Mouse (Mus musculus): ENCODE data around the gene Mfap5. TPM values are rescaled to one million over a fixed set of nuclear protein-coding genes. Genes with fewer than 3 reads are reported as not detected.
"Not testable (repeated sequence)": the region's sequence is repeated elsewhere in the genome, so short reads cannot be mapped to it uniquely, and the experiment has no call there.

Gene Mfap5
- polyA plus RNA-seq (2012; ENCODE audit: insufficient read depth, insufficient read length, low replicate concordance, missing spikeins) = not detected in 2 replicates

DNA sequence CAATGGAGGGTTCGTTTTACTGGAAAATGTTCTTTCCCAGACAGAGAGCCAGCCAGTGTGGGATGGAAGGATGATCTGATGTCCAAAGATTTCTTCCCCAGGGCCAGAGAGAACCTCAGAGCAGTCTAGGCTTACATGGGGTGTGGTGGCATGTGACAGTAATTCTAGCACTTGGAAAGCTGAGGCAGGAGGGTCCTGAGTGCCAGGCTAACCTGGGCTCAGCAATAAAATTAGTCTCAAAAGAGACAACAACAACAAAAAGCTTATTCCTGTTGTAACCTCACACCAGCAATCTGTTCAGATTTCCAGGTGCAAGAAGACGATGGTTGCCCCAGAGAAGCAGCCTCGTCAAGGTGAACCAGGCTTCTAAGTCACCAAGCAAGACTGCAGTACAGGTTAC is at the start of gene Mfap5:
Mfap5 (plus strand) TSS at position 301 of the 400 bp plus-strand sequence.
- 90% methylated on average over 3 of the region's 3 CpGs for WGBS

DNA sequence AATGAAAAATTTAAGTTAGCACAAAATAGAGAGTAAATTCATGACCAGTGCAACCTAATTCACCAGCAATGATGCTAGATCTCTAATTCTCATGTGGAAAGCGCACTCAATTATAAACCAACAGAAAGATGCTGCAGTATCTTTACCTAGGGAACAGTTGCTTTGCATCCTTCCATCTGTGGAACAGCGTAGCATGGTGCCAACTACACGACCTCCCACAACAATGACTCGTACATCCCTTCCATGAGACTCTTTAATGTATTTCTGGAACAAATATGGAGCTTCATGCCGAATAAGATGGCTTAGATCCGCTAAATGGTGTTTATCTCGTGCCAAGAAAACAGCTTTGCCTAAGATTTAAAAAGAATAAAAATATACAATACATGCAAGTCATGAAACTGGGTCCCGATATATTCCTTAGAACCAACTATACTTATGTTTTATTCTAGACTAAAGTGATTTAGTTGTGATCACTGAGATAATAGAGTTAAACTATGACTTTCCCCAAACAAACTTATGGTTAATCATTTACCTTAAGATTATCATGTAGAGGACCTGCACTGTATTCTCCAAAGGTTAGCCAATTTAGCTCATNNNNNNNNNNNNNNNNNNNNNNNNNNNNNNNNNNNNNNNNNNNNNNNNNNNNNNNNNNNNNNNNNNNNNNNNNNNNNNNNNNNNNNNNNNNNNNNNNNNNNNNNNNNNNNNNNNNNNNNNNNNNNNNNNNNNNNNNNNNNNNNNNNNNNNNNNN is 46.5 kb upstream of the Mfap5 start:
- WGBS = 86% methylated on average over 8 of the region's 8 CpGs
- no peaks in the 10 kb centered on the region for H3K4me1 ChIP-seq (ENCODE audit: control insufficient read depth, insufficient read depth, low read length)
- no peak for TF ChIP-seq POLR2A (IDR thresholded peaks at IDR 0.05; ENCODE audit: insufficient read depth, low read depth, low read length)
- TF ChIP-seq CTCF (IDR thresholded peaks at IDR 0.05; ENCODE audit: insufficient read depth, low read depth, low read length) = no peak

More for the DNA sequence above, at the start of gene Mfap5:
- Histone ChIP-seq H3K27ac (ENCODE audit: insufficient read depth, low read depth, low read length) (no peak within 1 kb of the TSS), H3K4me3 (ENCODE audit: insufficient read depth, low read depth, low read length) (no peak within 1 kb of the TSS), H3K4me1 (ENCODE audit: control insufficient read depth, insufficient read depth, low read length) (no peaks in the 10 kb centered on the region)
- no peak for TF ChIP-seq POLR2A (IDR thresholded peaks at IDR 0.05; ENCODE audit: insufficient read depth, low read depth, low read length)
- TF ChIP-seq CTCF (IDR thresholded peaks at IDR 0.05; ENCODE audit: insufficient read depth, low read depth, low read length) = no peak

DNA sequence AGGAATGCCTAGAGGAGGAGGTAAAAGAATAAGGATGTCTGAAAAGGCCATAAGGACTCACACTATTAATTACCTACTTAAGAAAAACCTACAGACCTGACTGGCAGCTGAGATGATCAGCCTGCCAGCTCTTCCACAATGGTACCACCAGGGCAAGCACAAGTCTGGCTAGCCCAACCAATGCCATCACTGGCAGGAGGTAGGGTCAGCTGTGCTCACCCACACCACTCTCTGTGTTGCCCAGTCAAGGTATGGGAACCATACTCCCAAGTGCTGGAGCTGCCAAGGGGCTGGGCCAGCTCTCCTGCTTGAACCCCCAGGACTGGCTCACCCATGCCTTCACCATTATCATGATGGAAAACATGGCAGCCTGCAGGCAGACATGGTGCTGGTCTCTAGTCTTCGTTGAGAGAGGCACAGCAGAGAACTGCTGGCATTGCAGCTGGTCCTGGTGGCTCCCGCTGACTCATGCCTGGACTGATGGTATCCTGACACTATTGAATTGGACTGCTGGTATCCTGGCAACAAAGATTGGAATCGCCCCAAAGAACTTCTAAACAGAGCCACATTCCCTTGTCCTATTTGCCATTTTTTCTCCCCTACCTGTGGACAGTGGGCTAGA is 39.4 kb upstream of the Mfap5 start:
- Histone ChIP-seq H3K27ac (ENCODE audit: insufficient read depth, low read depth, low read length) (no peak overlapping the region), H3K4me1 (ENCODE audit: control insufficient read depth, insufficient read depth, low read length) (peaks cover 3% of the 10 kb centered on the region; the same call in 1 of the 2 replicates), H3K4me3 (ENCODE audit: insufficient read depth, low read depth, low read length) (no peak overlapping the region)
- 33% methylated on average over 3 of the region's 3 CpGs for WGBS
- TF ChIP-seq CTCF (IDR thresholded peaks at IDR 0.05; ENCODE audit: insufficient read depth, low read depth, low read length) = no peak

More for the DNA sequence above, 46.5 kb upstream of the Mfap5 start:
- Histone ChIP-seq H3K4me3 (ENCODE audit: insufficient read depth, low read depth, low read length) (no peak overlapping the region), H3K27ac (ENCODE audit: insufficient read depth, low read depth, low read length) (no peak overlapping the region)

DNA sequence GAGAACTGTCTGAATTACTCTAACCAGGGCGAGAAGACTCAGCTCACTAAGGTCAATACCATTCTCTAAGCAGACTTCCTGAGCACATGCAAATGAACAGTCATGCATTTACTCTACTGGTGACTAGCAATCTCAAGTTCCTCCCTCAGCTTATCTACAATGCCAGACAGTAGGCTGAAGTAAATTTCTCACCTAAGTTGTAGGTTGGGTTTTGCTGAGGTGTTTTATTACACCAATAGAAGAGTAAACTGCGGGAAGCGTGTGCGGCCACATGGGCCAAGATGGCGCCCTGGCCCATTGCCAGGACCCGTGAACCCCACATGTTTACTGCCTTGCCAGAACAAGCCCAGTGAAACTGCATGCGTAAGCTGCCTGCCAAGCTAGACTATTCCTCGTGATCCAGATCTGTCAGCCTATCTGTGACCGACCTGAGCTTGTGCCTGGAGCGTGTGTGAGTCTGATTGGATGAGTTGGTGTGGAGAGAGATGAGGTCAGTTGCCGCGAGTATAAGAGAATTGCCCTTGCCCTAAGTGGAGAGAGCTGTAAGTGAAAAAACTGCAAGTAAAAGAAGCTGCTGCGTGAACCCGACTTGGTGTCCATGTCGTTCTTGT is 36.5 kb upstream of the Mfap5 start:
- no peak for TF ChIP-seq POLR2A (IDR thresholded peaks at IDR 0.05; ENCODE audit: insufficient read depth, low read depth, low read length)
- no peak for TF ChIP-seq CTCF (IDR thresholded peaks at IDR 0.05; ENCODE audit: insufficient read depth, low read depth, low read length)
- no peak overlapping the region for H3K4me3 ChIP-seq (ENCODE audit: insufficient read depth, low read depth, low read length)
- no peak overlapping the region for H3K27ac ChIP-seq (ENCODE audit: insufficient read depth, low read depth, low read length)
- 96% methylated on average over 15 of the region's 15 CpGs for WGBS
- peaks cover 3% of the 10 kb centered on the region; the same call in 1 of the 2 replicates for H3K4me1 ChIP-seq (ENCODE audit: control insufficient read depth, insufficient read depth, low read length)

- TF ChIP-seq POLR2A (IDR thresholded peaks at IDR 0.05; ENCODE audit: insufficient read depth, low read depth, low read length) = no peak
- TF ChIP-seq CTCF (IDR thresholded peaks at IDR 0.05; ENCODE audit: insufficient read depth, low read depth, low read length) = no peak
- 56% methylated on average over 2 of the region's 2 CpGs for WGBS
- Histone ChIP-seq H3K27ac (ENCODE audit: insufficient read depth, low read depth, low read length) (no peak overlapping the region), H3K4me1 (ENCODE audit: control insufficient read depth, insufficient read depth, low read length) (peaks cover 3% of the 10 kb centered on the region; the same call in 1 of the 2 replicates), H3K4me3 (ENCODE audit: insufficient read depth, low read depth, low read length) (no peak overlapping the region)
Observed at GRCm38 (mm10) chr6:122470240-122470639, 35.4 kb upstream of the Mfap5 start.

DNA sequence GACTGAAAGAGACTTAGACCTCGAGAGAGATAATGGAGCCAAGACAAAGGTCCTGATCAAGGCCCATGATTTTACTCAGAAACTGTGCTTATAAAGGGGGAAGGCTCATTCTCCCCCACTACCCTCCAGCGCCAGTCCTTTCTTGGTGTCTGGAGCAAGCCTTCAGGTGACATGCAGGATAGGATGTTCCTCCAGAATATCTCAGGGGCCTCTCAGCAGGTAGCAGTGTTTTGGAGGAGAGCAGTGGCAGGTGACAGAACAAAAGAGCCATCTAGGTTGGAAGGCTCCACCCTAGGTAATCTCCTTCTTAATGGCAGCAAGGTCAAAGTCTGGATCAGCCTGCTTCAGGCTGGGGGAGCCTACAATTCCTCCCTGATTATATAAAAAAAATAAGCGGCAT is 34.2 kb upstream of the Mfap5 start:
- 89% methylated on average over 3 of the region's 3 CpGs for WGBS
- H3K27ac ChIP-seq (ENCODE audit: insufficient read depth, low read depth, low read length); H3K4me3 ChIP-seq (ENCODE audit: insufficient read depth, low read depth, low read length); H3K4me1 ChIP-seq (ENCODE audit: control insufficient read depth, insufficient read depth, low read length): not testable (repeated sequence)

- 86% methylated on average over 3 of the region's 3 CpGs for WGBS
- no peaks in the 10 kb centered on the region for H3K4me1 ChIP-seq (ENCODE audit: control insufficient read depth, insufficient read depth, low read length)
- no peak for TF ChIP-seq POLR2A (IDR thresholded peaks at IDR 0.05; ENCODE audit: insufficient read depth, low read depth, low read length)
- TF ChIP-seq CTCF (IDR thresholded peaks at IDR 0.05; ENCODE audit: insufficient read depth, low read depth, low read length) = no peak
- no peak overlapping the region for H3K27ac ChIP-seq (ENCODE audit: insufficient read depth, low read depth, low read length)
- H3K4me3 ChIP-seq (ENCODE audit: insufficient read depth, low read depth, low read length) = no peak overlapping the region
Observed at GRCm38 (mm10) chr6:122478062-122478461, 27.6 kb upstream of the Mfap5 start.

- peak overlapping the region; percentile 78 for H3K4me3 ChIP-seq (ENCODE audit: insufficient read depth, low read depth, low read length)
- no peak overlapping the region for H3K27ac ChIP-seq (ENCODE audit: insufficient read depth, low read depth, low read length)
- peaks cover 3% of the 10 kb centered on the region; the same call in 1 of the 2 replicates for H3K4me1 ChIP-seq (ENCODE audit: control insufficient read depth, insufficient read depth, low read length)
- TF ChIP-seq POLR2A (IDR thresholded peaks at IDR 0.05; ENCODE audit: insufficient read depth, low read depth, low read length) (no peak), CTCF (IDR thresholded peaks at IDR 0.05; ENCODE audit: insufficient read depth, low read depth, low read length) (no peak)
- 17% methylated on average over 83 of the region's 91 CpGs for WGBS
Observed at GRCm38 (mm10) chr6:122485401-122486296, 20.0 kb upstream of the Mfap5 start.

All from olfactory bulb, adult 2 months (tissue).